Mouse (Mus musculus) hematopoietic multipotent progenitor cell, adult 10-12 weeks (in vitro differentiated cells): ENCODE measurements around the gene Sema3b. TPM values are rescaled to one million over a fixed set of nuclear protein-coding genes. Genes with fewer than 3 reads are reported as not detected.

ENCODE experiments used
- polyA plus RNA-seq: library from polyadenylated mRNA; stranded (reverse); fragments of >175 nt; gene quantifications from 2 replicates; pipeline ENCODE4 v1.2.3, GENCODE M21; 2012; ENCODE audit warnings: low replicate concordance

Gene Sema3b
- 0.28 and 0.46 TPM in 2 replicates for polyA plus RNA-seq

DNA sequence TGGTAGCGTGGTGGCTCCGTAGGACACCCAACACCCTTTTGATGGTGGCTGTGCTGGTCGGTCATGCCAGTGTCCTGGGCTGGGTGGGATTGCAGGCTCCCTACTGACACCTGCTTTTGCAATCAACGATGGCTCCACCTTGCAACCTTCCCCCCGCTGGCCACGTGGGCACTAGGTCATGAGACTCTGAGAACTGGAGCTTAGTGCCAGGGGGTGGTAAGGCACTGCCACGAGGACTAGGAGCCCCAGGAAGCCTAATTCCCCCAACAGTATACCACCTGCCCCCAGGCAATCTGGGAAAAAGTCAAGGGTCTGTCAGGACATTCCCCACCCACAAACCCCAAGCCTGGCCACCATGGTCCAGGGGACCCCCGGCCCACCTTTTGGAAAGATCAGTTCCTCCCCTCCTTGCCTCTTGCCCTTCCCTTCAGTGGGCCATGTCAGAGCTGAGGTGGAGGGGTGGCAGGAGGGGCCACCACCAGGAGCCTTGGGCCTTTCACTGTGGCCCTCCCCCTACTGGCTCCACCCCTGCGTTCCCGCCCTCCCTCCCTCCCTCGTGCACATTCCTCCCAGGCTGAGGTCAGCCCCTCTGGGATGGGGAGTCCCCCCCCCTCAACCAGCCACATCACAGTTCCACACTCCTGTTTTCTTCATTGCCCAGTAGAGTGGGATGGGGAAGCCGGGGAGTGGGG, at the start of gene Sema3b:
Gene Sema3b (minus strand): TSS at position 489 of the 692 bp plus-strand sequence.

DNA sequence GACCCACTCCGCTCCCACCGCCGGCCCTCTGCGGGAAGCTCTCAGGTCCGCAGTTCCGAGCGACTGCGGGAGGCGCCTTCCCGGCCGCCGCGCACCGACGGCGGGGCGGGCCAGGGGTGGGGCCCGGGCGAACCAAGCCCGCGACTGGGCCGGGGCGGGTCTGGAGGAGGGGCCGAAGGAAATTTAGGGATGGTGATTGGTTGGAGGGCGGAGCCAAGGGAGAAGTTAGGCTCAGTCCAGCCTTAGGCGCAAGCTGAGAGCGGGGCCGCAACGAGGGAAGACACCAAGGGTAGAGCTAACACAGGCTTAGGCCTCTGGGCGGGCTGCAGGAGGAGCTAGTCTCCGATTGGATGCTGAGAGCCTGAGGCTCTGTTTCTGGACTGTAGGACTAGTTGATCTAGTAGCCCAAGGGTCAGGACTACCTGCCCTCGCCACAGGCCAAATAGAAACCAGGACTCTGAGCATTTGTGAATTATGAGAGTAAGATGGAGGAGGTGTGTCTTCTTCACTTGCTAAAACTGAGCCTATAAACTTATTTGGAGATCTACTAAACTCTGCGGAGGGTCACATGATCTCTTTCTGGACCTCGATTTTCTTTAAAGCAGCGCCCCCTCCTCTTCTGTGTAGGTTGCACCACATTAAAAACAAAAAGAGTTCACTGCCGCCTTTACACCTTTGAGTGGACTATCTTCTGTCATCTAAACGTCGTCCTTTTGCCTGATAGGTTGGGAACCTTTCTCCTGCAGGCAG, 26.4 kb upstream of the Sema3b start, which contains the start of gene Gnai2:
Gene Gnai2 (minus strand): TSS at position 89 of the 750 bp plus-strand sequence.

GRCm38 (mm10) chr9:107586974-107587832, 21.8 kb downstream of the Sema3b start, which contains the start of gene Ifrd2:
Ifrd2 (plus strand) TSS chr9:107587642.

DNA sequence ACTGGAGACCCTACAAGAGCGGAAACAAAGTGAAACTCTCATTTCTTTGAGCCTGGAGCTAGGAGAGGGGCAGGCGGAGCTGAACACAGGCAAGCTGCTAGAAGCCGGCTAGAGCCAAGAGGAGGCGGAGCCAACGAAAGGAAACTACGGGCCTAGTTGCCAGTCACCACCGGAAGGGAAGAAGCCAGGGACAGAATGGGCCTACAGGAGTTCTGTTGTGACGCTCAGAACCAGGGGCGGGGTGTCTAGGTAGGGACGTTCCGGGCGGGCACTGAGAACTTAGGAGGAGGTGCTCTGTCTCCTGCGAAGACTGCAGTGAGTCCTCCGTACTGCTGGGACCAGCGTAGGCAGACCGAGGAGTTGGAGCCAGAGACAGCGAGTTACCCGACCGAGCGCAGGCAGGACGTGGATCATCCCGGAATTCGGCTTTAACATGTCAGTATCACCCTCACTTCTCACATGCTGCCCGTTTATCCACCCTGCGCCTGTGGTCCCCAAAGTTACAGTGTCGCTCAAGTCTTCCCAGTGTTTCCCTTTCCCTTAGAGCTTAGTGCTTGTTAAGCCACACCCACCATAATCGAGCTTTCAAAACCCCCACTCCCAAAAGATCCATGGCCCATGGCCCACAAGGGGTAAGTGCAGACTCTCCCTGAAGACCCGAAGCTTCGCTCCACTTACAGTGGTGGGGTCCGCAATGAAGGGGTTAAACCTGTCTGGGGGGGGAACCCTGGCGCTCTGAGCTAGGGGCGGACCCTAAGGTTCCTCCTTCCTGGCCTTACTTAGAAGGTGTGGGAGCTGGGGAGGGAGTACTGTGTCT, 28.3 kb downstream of the Sema3b start, which contains the start of gene Hyal3:
Gene Hyal3 (plus strand): TSS at position 318 of the 817 bp plus-strand sequence.

DNA sequence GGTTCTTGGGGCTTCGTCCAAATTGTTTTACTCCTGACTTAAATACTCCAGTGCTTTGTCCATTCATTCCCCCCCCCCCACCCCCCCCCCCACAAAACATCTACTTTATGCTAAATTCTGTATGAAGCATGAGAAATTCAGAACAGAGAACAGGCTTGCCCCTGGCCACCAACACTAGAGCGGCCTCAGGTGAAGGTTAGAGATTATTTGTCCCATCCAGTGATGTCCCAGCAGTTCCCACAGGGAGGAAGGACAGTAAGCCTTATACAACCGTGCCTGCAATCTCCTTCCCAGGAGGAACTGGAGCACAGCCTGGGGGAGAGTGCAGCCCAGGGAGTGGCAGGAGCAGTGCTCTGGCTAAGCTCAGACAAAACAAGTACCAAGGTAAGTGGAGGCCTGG, 30.4 kb downstream of the Sema3b start, which contains the start of gene Naa80:
Gene Naa80 (plus strand): TSS at position 301 of the 400 bp plus-strand sequence.

DNA sequence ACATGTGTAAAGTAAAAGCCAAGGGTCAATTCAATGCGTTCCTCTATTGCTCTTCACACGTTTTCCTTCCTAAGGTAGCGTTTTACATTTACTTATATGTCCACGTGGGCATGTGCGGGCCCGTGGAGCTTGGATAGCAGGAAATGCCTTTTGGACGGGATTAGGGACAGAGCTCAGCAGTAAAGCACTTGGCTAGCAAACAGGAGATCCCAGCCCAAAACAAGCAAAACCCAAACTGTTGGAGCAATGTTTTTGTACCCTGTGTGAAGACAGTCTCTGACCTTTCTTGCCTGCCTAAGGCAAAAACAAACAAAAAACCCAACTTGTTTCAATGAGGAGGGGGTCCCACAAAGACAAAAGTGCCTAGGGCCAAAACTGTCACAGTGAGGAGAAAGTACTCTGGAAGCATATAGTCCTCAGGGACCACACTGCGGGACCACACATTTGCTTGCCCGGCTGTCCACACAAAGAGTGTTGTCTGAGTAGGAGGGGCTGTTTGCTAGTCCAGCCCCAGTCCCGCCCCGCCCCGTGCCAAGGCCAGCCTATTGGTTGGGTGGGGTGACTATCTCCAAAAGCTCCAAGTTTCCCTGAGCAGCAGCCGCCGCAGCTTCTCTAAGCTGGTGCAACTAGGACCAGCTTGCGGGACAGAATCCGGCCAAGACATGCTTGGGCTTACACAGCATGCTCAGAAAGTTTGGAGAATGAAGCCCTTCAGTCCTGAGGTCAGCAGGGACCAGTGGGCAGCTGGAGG, 32.5 kb downstream of the Sema3b start, which contains the start of gene Hyal1:
Gene Hyal1 (plus strand): TSS at position 571 of the 751 bp plus-strand sequence.

DNA sequence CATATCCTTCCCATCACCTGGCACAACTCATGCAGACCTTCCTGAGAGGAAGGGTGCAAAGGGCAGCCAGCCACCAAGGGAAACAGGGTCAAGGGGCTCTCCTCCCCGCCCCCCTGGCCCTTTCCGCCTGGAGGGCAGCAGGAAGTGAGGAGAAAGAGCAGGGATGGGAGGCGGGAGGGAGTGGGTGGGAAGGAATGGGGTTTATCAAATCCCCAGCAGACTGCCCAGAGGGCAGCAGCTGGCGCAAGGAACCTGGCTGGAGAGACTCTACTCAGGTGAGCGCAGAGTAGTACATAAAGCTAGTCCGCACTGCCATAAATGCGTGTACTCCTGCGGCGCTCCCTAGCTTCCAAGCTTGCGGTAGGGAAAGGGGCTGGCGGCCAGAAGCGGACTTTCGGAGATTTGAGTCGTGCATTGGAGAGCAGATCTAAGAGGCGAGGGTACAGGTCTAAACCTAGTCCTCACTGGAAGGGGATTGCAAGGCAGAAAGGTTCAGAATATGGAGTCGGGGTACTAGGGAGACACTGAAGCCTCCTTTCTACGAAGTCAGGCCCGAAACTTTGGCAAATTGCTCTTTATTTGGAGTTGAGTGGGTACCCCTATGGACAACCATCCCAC, 41.2 kb downstream of the Sema3b start, which contains the start of gene Hyal2:
Gene Hyal2 (plus strand): TSS at position 244 of the 618 bp plus-strand sequence.

GRCm38 (mm10) chr9:107563029-107563581, 45.9 kb downstream of the Sema3b start, which contains the start of gene Tusc2:
Tusc2 (plus strand) TSS chr9:107563255.

DNA sequence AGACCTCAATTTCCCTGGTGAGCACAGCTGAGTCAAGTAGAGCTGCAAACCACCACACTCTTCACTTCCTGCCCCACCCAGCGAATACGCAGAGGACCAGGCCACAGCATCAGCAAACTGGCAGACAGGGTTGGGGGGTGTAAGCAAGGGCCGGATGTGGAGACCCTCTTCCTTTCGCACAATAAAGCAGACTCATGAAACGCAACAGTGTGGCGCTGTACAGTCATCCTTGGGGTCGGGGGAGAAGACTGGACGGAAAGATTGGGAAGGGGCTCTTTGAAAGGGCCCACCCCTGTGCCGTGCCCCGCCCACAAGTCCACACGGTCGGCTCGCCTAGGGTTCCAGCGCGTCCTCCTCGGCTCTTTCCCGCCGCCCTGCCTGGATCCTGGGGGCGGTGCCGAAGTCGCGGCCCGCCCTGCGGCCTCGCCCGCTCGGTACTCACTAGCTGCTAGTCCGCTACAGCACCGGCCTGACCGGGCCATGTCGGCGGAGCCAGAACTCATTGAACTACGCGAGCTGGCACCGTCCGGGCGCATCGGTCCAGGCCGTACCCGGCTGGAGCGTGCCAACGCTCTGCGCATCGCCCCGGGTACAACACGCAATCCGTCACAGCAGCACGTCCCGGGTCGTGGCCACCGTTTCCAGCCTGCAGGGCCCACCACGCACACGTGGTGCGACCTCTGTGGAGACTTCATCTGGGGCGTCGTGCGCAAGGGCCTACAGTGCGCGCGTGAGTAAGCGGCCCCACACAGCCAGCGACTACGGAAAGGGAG, 57.7 kb downstream of the Sema3b start, which contains the start of gene Rassf1:
Gene Rassf1 (plus strand): TSS at position 439 of the 773 bp plus-strand sequence.

Other genes with a start within 250 kb of the Sema3b start
- gene Cacna2d2, start 209.6 kb downstream of the Sema3b start, polyA plus RNA-seq = 5.4 and 12.0 TPM in 2 replicates
- gene Tmem115, start 75.3 kb downstream of the Sema3b start, polyA plus RNA-seq = 32.1 and 48.8 TPM in 2 replicates
- gene Cyb561d2, start 67.0 kb downstream of the Sema3b start, polyA plus RNA-seq = 15.4 and 18.6 TPM in 2 replicates
- gene Nprl2, start 67.0 kb downstream of the Sema3b start, polyA plus RNA-seq = 2.6 and 3.1 TPM in 2 replicates
- gene Zmynd10, start 61.9 kb downstream of the Sema3b start, polyA plus RNA-seq = 0.29 and 1.1 TPM in 2 replicates
- gene Rassf1, start 57.7 kb downstream of the Sema3b start, polyA plus RNA-seq = 19.8 and 49.2 TPM in 2 replicates
- 18.0 and 56.6 TPM in 2 replicates for gene Tusc2, start 46.0 kb downstream of the Sema3b start, polyA plus RNA-seq
- gene Hyal2, start 41.3 kb downstream of the Sema3b start, polyA plus RNA-seq = 9.6 and 21.4 TPM in 2 replicates
- 1.3 and 3.5 TPM in 2 replicates for gene Hyal1, start 32.3 kb downstream of the Sema3b start, polyA plus RNA-seq
- gene Naa80, start 30.3 kb downstream of the Sema3b start, polyA plus RNA-seq = 30.6 and 47.1 TPM in 2 replicates
- gene Hyal3, start 28.4 kb downstream of the Sema3b start, polyA plus RNA-seq = 0.51 TPM in 1 of 2 replicates, not detected in the other
- gene Ifrd2, start 21.6 kb downstream of the Sema3b start, polyA plus RNA-seq = 36.6 and 54.9 TPM in 2 replicates
- gene Gnai2, start 26.1 kb upstream of the Sema3b start, polyA plus RNA-seq = 1,369 and 2,388 TPM in 2 replicates
- gene Slc38a3, start 60.3 kb upstream of the Sema3b start, polyA plus RNA-seq = not detected in 2 replicates
- not detected in 2 replicates for gene Gnat1, start 70.5 kb upstream of the Sema3b start, polyA plus RNA-seq
- 3.2 and 4.7 TPM in 2 replicates for gene Sema3f, start 101.2 kb upstream of the Sema3b start, polyA plus RNA-seq
- 53.7 and 57.1 TPM in 2 replicates for gene Rbm5, start 161.8 kb upstream of the Sema3b start, polyA plus RNA-seq